Mouse (Mus musculus): ENCODE data around the gene Klhl9. TPM values are rescaled to one million over a fixed set of nuclear protein-coding genes. Genes with fewer than 3 reads are reported as not detected.

The Klhl9 gene
- polyA plus RNA-seq, 1 experiment from 2014 or later: 84.2 TPM

DNA sequence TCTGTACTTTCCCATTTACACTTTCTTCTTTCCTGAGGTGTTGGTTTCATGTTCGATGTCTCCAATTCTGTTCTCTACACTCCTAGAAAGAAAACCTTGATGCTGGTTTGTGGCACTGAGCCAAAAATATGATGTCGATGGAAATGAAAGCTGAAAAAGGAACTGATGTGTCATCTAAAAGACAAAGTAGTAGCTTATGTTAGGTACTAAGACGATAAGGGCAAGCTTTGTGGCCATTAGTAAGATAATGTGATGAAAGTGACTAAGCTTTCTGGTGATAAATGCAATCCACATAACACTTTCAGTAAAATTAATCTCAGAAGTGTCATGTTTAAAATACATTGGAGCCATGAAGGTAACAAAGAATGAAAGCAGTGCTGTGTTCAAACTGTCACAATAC lies 40.9 kb downstream of the Klhl9 start:
- H3K27me3 ChIP-seq (ENCODE audit: insufficient read depth, low read length): no peaks in the 10 kb centered on the region
- no peaks in the 10 kb centered on the region for H3K36me3 ChIP-seq (ENCODE audit: insufficient read depth, low read length)
- no peaks in the 10 kb centered on the region for H3K9me3 ChIP-seq (replicated peaks; ENCODE audit: low read length)
- 70% methylated on average over 3 of the region's 3 CpGs for WGBS
- ATAC-seq (replicated peaks; ENCODE audit: low FRiP score, low read depth): no peak
- no peak overlapping the region for H3K4me3 ChIP-seq (replicated peaks; ENCODE audit: low read depth, low read length)
- no peaks in the 10 kb centered on the region for H3K4me1 ChIP-seq (replicated peaks; ENCODE audit: insufficient read depth, low read length)
- no peak overlapping the region for H3K4me2 ChIP-seq (ENCODE audit: low read length)
- no peak for TF ChIP-seq CTCF (IDR thresholded peaks at IDR 0.05; ENCODE audit: low read depth)
- H3K9ac ChIP-seq (ENCODE audit: low read depth, low read length): no peak overlapping the region
- H3K27ac ChIP-seq: no peak overlapping the region
- no peak for DNase-seq (ENCODE audit: low spot score)

DNA sequence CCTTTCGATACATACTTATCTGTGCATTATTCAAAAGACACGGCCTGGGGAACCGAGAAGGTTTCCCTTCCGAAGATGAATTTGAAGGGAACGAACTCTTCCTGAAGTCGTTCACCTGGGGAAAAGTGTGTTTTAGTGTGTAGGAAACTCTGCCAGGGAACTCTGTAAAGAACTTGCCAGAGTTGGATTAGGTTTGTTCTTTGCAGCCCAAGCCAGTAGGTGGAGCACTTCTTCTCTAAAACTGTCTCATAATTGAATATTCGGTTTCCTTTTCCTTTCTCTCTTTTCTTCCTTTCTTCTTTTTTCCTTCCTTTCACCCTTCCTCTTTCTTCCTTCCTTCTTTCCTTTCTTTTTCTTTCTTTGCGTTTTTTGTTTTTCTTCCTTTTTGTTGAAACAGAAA lies 41.9 kb downstream of the Klhl9 start:
- TF ChIP-seq CTCF (IDR thresholded peaks at IDR 0.05; ENCODE audit: low read depth): peak; percentile 70
- Histone ChIP-seq H3K36me3 (ENCODE audit: insufficient read depth, low read length) (no peaks in the 10 kb centered on the region), H3K27me3 (ENCODE audit: insufficient read depth, low read length) (no peaks in the 10 kb centered on the region), H3K4me2 (ENCODE audit: low read length) (no peak overlapping the region), H3K9ac (ENCODE audit: low read depth, low read length) (no peak overlapping the region), H3K27ac (no peak overlapping the region), H3K9me3 (replicated peaks; ENCODE audit: low read length) (no peaks in the 10 kb centered on the region), H3K4me3 (replicated peaks; ENCODE audit: low read depth, low read length) (no peak overlapping the region), H3K4me1 (replicated peaks; ENCODE audit: insufficient read depth, low read length) (no peaks in the 10 kb centered on the region)
- no peak for ATAC-seq (replicated peaks; ENCODE audit: low FRiP score, low read depth)
- peak; percentile 59 for DNase-seq (ENCODE audit: low spot score)
- 48% methylated on average over 8 of the region's 8 CpGs for WGBS

DNA sequence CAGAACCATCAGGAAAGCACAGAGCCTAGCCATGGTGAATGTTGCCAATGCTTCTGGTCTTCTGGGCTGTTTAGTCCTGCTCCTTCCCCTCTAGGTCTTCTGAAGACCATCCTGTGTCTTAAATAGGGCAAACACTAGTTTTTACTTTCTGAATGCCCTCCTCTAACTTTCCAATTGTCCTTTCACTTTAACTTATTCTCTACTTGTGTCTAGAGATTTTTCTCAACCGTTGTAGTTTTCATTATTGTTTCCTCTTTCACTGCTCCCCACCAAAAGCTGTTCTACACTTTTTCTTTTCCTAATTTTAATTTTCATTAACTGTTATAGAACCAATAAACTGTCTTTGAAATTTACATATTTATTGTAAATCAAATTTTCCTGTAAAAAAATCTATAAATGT lies 45.4 kb downstream of the Klhl9 start, which contains the start of gene Ifna16:
Gene Ifna16, minus strand, starts transcription at position 101 of the 400 bp plus-strand sequence.
- DNase-seq (ENCODE audit: low spot score): no peak
- no peak within 1 kb of the TSS for H3K27ac ChIP-seq
- no peaks in the 10 kb centered on the region for H3K9me3 ChIP-seq (replicated peaks; ENCODE audit: low read length)
- H3K36me3 ChIP-seq (ENCODE audit: insufficient read depth, low read length): no peaks in the 10 kb centered on the region
- H3K4me1 ChIP-seq (replicated peaks; ENCODE audit: insufficient read depth, low read length): no peaks in the 10 kb centered on the region
- WGBS: 84% methylated on average over 1 of the region's 1 CpGs
- H3K4me2 ChIP-seq (ENCODE audit: low read length): no peak within 1 kb of the TSS
- no peak within 1 kb of the TSS for H3K9ac ChIP-seq (ENCODE audit: low read depth, low read length)
- H3K4me3 ChIP-seq (replicated peaks; ENCODE audit: low read depth, low read length): no peak within 1 kb of the TSS
- no peak for ATAC-seq (replicated peaks; ENCODE audit: low FRiP score, low read depth)
- no peak for TF ChIP-seq CTCF (IDR thresholded peaks at IDR 0.05; ENCODE audit: low read depth)
- H3K27me3 ChIP-seq (ENCODE audit: insufficient read depth, low read length): no peaks in the 10 kb centered on the region

Other genes with a start within 250 kb of the Klhl9 start
- gene Ifnb1, start 199.7 kb downstream of the Klhl9 start, polyA plus RNA-seq (2015; fragmentation: Nextera tagmentation; extraction: Ambion mirVana): not detected in 2 replicates
- gene Ifna15, start 164.2 kb downstream of the Klhl9 start, polyA plus RNA-seq (2015; fragmentation: Nextera tagmentation; extraction: Ambion mirVana): not detected in 2 replicates
- not detected in 2 replicates for gene Ifna14, start 150.7 kb downstream of the Klhl9 start, polyA plus RNA-seq (2015; fragmentation: Nextera tagmentation; extraction: Ambion mirVana)
- gene Ifna9, start 130.1 kb downstream of the Klhl9 start, polyA plus RNA-seq (2015; fragmentation: Nextera tagmentation; extraction: Ambion mirVana): not detected in 2 replicates
- not detected in 2 replicates for gene Ifna12, start 119.1 kb downstream of the Klhl9 start, polyA plus RNA-seq (2015; fragmentation: Nextera tagmentation; extraction: Ambion mirVana)
- not detected in 2 replicates for gene C87499, start 88.1 kb downstream of the Klhl9 start, polyA plus RNA-seq (2015; fragmentation: Nextera tagmentation; extraction: Ambion mirVana)
- gene Ifna13, start 78.0 kb downstream of the Klhl9 start, polyA plus RNA-seq (2015; fragmentation: Nextera tagmentation; extraction: Ambion mirVana): not detected in 2 replicates
- not detected in 2 replicates for gene Ifna16, start 45.5 kb downstream of the Klhl9 start, polyA plus RNA-seq (2015; fragmentation: Nextera tagmentation; extraction: Ambion mirVana)
- not detected in 2 replicates for gene Ifna2, start 38.6 kb downstream of the Klhl9 start, polyA plus RNA-seq (2015; fragmentation: Nextera tagmentation; extraction: Ambion mirVana)
- gene Ifnab, start 31.1 kb downstream of the Klhl9 start, polyA plus RNA-seq (2015; fragmentation: Nextera tagmentation; extraction: Ambion mirVana): not detected in 2 replicates
- gene Gm26566, start 660 bp downstream of the Klhl9 start, polyA plus RNA-seq (2015; fragmentation: Nextera tagmentation; extraction: Ambion mirVana): 0.38 and 0.49 TPM in 2 replicates
- gene Gm13271, start 32.4 kb upstream of the Klhl9 start, polyA plus RNA-seq (2015; fragmentation: Nextera tagmentation; extraction: Ambion mirVana): 0.29 TPM in 1 of 2 replicates, not detected in the other
- 0.49 and 0.71 TPM in 2 replicates for gene Gm13283, start 37.7 kb upstream of the Klhl9 start, polyA plus RNA-seq (2015; fragmentation: Nextera tagmentation; extraction: Ambion mirVana)
- gene Gm13290, start 51.4 kb upstream of the Klhl9 start, polyA plus RNA-seq (2015; fragmentation: Nextera tagmentation; extraction: Ambion mirVana): 0.49 TPM in 1 of 2 replicates, not detected in the other
- gene Gm13289, start 54.5 kb upstream of the Klhl9 start, polyA plus RNA-seq (2015; fragmentation: Nextera tagmentation; extraction: Ambion mirVana): not detected in 2 replicates
- not detected in 2 replicates for gene Gm13272, start 57.4 kb upstream of the Klhl9 start, polyA plus RNA-seq (2015; fragmentation: Nextera tagmentation; extraction: Ambion mirVana)
- 0.14 and 0.46 TPM in 2 replicates for gene Ifnz, start 59.7 kb upstream of the Klhl9 start, polyA plus RNA-seq (2015; fragmentation: Nextera tagmentation; extraction: Ambion mirVana)
- not detected in 2 replicates for gene Gm13276, start 63.2 kb upstream of the Klhl9 start, polyA plus RNA-seq (2015; fragmentation: Nextera tagmentation; extraction: Ambion mirVana)
- gene Gm13277, start 66.2 kb upstream of the Klhl9 start, polyA plus RNA-seq (2015; fragmentation: Nextera tagmentation; extraction: Ambion mirVana): not detected in 2 replicates
- gene Gm13278, start 69.1 kb upstream of the Klhl9 start, polyA plus RNA-seq (2015; fragmentation: Nextera tagmentation; extraction: Ambion mirVana): not detected in 2 replicates
- not detected in 2 replicates for gene Gm13275, start 72.0 kb upstream of the Klhl9 start, polyA plus RNA-seq (2015; fragmentation: Nextera tagmentation; extraction: Ambion mirVana)
- gene Gm13279, start 74.9 kb upstream of the Klhl9 start, polyA plus RNA-seq (2015; fragmentation: Nextera tagmentation; extraction: Ambion mirVana): not detected in 2 replicates
- gene Gm13285, start 77.2 kb upstream of the Klhl9 start, polyA plus RNA-seq (2015; fragmentation: Nextera tagmentation; extraction: Ambion mirVana): 1.3 TPM in 1 of 2 replicates, not detected in the other
- not detected in 2 replicates for gene Gm13287, start 80.8 kb upstream of the Klhl9 start, polyA plus RNA-seq (2015; fragmentation: Nextera tagmentation; extraction: Ambion mirVana)
- gene Gm13288, start 83.1 kb upstream of the Klhl9 start, polyA plus RNA-seq (2015; fragmentation: Nextera tagmentation; extraction: Ambion mirVana): 0.09 TPM in 1 of 2 replicates, not detected in the other
- not detected in 2 replicates for gene Ifna7, start 93.8 kb upstream of the Klhl9 start, polyA plus RNA-seq (2015; fragmentation: Nextera tagmentation; extraction: Ambion mirVana)
- gene Ifna11, start 97.5 kb upstream of the Klhl9 start, polyA plus RNA-seq (2015; fragmentation: Nextera tagmentation; extraction: Ambion mirVana): not detected in 2 replicates
- not detected in 2 replicates for gene Ifna6, start 105.0 kb upstream of the Klhl9 start, polyA plus RNA-seq (2015; fragmentation: Nextera tagmentation; extraction: Ambion mirVana)
- gene Ifna5, start 113.1 kb upstream of the Klhl9 start, polyA plus RNA-seq (2015; fragmentation: Nextera tagmentation; extraction: Ambion mirVana): not detected in 2 replicates
- not detected in 2 replicates for gene Ifna4, start 119.4 kb upstream of the Klhl9 start, polyA plus RNA-seq (2015; fragmentation: Nextera tagmentation; extraction: Ambion mirVana)
- not detected in 2 replicates for gene Ifna1, start 127.6 kb upstream of the Klhl9 start, polyA plus RNA-seq (2015; fragmentation: Nextera tagmentation; extraction: Ambion mirVana)
- gene Ifne, start 157.7 kb upstream of the Klhl9 start, polyA plus RNA-seq (2015; fragmentation: Nextera tagmentation; extraction: Ambion mirVana): not detected in 2 replicates